Mouse (Mus musculus) cerebellum, adult 2 months (tissue): ENCODE results near the gene Gm10053. TPM values are rescaled to one million over a fixed set of nuclear protein-coding genes. Genes with fewer than 3 reads are reported as not detected.

Experiments used
- DNase-seq, 2 experiments: peaks; one replicate each; pipeline ENCODE4 v3.0.0; 2021
- H3K27ac ChIP-seq: fragments of 200-500 bp; 2 replicates; pipeline ENCODE4 v1.5.1; 2012; ENCODE audit warnings: low read length, control low read depth, inconsistent platforms; ENCODE audit not compliant: insufficient read depth
- H3K27me3 ChIP-seq: fragments of 200-500 bp; 2 replicates; pipeline ENCODE4 v1.6.1; 2012; ENCODE audit warnings: inconsistent platforms, mild to moderate bottlenecking, low read length, moderate library complexity; ENCODE audit not compliant: control insufficient read depth, insufficient read depth
- H3K4me1 ChIP-seq: fragments of 200-500 bp; 2 replicates; pipeline ENCODE4 v1.6.1; 2011; ENCODE audit warnings: low read length; ENCODE audit not compliant: control insufficient read depth, insufficient read depth
- H3K4me3 ChIP-seq: fragments of 200-500 bp; replicated peaks from 2 replicates; pipeline ENCODE3; 2011; ENCODE audit warnings: mild to moderate bottlenecking, low read depth, low read length, control low read depth; ENCODE audit not compliant: insufficient read depth
- CTCF ChIP-seq: fragments of 200-500 bp; IDR thresholded peaks from 2 replicates; pipeline ENCODE4 v1.5.1; 2011; ENCODE audit warnings: low read depth, mild to moderate bottlenecking, control low read depth, low read length, moderate library complexity, borderline replicate concordance; ENCODE audit not compliant: insufficient read depth
- POLR2A ChIP-seq: fragments of 200-500 bp; IDR thresholded peaks from 2 replicates; pipeline ENCODE4 v1.6.1; 2011; ENCODE audit warnings: low read length, control low read depth, borderline replicate concordance; ENCODE audit not compliant: insufficient read depth
- WGBS: fragments of 180-500 bp; shearing (Covaris S2); methylation state at CpG from one replicate; pipeline ENCODE4 v1.1.7; 2018; 5-methylcytosine and 5-hydroxymethylcytosine counted together
- polyA plus RNA-seq: library from polyadenylated mRNA; depleted of rRNA; stranded (reverse); fragments of >200 nt; gene quantifications from 2 replicates; pipeline ENCODE4 v1.2.3, GENCODE M21; 2012

Gene Gm10053
- polyA plus RNA-seq, 1 experiment, result 167 TPM

DNA sequence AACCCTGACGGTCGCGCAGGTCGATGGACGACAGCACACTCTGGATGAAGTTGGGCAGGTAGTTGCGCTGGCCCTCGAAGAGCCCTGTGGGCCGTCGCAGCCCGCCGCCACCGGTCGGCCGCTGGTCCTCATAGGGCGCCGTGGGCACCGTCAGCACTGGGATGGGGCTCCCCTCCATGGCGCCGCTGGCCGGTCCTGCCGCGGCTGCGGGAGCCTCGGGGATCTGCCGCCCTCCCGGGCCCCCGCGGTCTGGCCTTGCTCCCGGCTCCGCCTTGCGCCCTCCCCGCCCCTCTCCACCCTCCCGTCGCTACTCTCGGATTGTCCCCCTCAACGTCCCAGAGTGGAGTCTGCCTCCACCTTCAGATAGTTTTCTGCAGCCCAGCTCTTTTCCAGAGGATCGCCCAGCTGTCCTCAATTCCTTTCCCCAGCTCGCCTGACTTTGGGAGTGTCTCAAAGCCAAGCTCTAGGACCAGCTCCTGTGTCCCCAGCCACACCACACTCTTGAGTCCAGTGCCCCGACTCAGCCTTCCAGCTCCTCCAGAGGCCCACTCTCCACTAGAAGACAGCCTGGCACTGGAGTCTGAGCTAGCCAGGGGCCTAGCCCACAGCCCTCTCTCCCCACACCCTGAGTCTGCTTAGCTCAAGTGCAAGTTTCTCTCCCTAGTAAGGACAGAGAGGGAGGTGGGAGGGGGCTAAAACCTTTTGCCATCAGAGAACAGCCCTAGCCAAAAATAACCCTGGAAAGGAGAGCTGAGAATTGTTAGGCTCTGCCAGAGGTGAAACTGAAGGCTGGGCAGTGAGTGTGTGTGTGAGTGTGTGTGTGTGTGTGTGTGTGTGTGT lies 13.7 kb upstream of the Gm10053 start, which contains the start of gene Pgm5:
Gene Pgm5 (minus strand): TSS at position 244 of the 840 bp plus-strand sequence.
- H3K27me3 ChIP-seq, result no peaks in the 10 kb centered on the region; the same call in 1 of the 2 replicates
- H3K4me3 ChIP-seq, result no peak within 1 kb of the TSS
- no peak within 1 kb of the TSS for H3K27ac ChIP-seq
- no peaks in the 10 kb centered on the region for H3K4me1 ChIP-seq
- no peak for DNase-seq
- under 1% methylated on average over 37 of the region's 39 CpGs for WGBS
- no peak for TF ChIP-seq CTCF
- no peak for TF ChIP-seq POLR2A

DNA sequence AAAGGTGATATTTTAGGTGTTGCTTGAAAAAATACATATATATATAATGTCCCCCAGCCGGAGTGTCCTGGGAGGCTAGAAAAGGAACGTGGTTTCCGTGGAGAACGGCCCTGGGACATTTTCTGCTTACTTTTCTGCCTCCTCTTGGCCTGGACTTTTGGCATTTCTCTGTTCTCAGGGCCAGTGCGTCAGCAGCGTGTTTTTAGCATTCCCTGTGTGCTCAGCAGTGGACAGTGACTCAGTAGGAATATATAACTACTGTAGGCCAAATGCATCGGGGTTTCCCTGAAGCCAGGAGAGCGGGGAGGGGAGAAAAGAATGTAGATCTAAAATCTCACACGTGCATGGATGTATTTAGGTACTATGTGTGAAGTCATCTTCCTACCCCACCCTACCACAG lies 10.1 kb upstream of the Gm10053 start:
- Histone ChIP-seq H3K4me3 (no peak overlapping the region), H3K27ac (no peak overlapping the region), H3K4me1 (no peaks in the 10 kb centered on the region), H3K27me3 (no peaks in the 10 kb centered on the region; the same call in 1 of the 2 replicates)
- WGBS, result 82% methylated on average over 9 of the region's 9 CpGs
- DNase-seq, result no peak
- TF ChIP-seq POLR2A (no peak), CTCF (no peak)

- Histone ChIP-seq H3K27ac (no peak overlapping the region), H3K4me3 (peak overlapping the region; percentile 62), H3K4me1 (peaks cover 5% of the 10 kb centered on the region), H3K27me3 (no peaks in the 10 kb centered on the region; the same call in 1 of the 2 replicates)
- no peak for TF ChIP-seq POLR2A
- TF ChIP-seq CTCF, result peak; percentile 84
- DNase-seq, result peak; percentile 27 to 53
- WGBS, result 14% methylated on average over 18 of the region's 18 CpGs
These were observed 4.3 kb upstream of the Gm10053 start for GRCm38 (mm10) chr19:24871037-24871635.

- DNase-seq, result no peak
- TF ChIP-seq CTCF (no peak), POLR2A (no peak)
- no peak overlapping the region for H3K4me3 ChIP-seq
- H3K27me3 ChIP-seq, result no peaks in the 10 kb centered on the region; the same call in 1 of the 2 replicates
- WGBS, result 24% methylated on average over 2 of the region's 2 CpGs
- H3K27ac ChIP-seq, result no peak overlapping the region
- H3K4me1 ChIP-seq, result peaks cover 5% of the 10 kb centered on the region
These were observed 1.6 kb upstream of the Gm10053 start for GRCm38 (mm10) chr19:24873873-24874272.

DNA sequence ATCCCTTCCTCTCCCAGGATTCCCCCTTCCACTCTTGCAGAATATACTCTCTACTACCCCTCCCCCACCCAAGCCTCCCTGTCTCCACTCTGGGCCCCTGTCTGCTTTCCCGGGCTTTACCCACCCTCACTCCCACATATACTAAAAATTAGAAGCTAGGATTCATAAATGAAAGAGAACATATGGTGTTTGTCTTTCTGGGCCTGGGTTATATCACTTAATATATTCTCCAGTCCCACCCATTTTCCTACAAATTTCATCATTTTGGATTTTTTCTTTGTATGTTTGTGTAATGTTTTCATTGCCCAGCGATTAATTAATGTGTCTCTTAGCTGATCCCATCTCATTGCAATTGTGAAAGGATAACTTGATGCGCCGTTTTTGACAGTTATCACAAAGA lies 5.8 kb downstream of the Gm10053 start:
- Histone ChIP-seq H3K27ac (no peak overlapping the region), H3K27me3 (no peaks in the 10 kb centered on the region), H3K4me3 (no peak overlapping the region), H3K4me1 (no peaks in the 10 kb centered on the region)
- DNase-seq, result no peak
- 50% methylated on average over 4 of the region's 4 CpGs for WGBS
- TF ChIP-seq POLR2A, result no peak
- TF ChIP-seq CTCF, result no peak

DNA sequence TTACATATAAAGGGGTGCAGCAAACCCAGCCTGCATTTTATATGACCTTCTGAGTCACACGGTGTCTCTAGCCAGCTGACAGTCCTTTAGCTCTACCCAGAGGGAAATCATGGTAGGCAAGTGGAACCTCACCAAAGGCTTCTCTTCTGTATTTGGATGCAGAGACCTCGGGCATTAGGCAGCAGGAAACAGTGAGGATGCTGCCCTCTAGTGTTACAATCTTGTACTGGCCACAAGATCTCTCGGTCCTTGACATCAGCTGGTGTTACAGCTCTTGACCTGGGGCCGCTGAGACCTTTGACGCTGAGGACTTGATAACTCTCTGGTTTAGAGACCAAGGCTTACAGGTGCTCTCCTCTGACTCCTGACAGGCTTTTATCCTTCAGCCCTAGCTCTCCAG lies 10.0 kb downstream of the Gm10053 start:
- DNase-seq, result peak; percentile 29 to 35
- Histone ChIP-seq H3K4me3 (no peak overlapping the region), H3K27ac (no peak overlapping the region), H3K27me3 (no peaks in the 10 kb centered on the region), H3K4me1 (no peaks in the 10 kb centered on the region)
- TF ChIP-seq POLR2A (no peak), CTCF (peak; percentile 79)
- WGBS, result 9% methylated on average over 5 of the region's 5 CpGs

- H3K4me1 ChIP-seq, result no peaks in the 10 kb centered on the region
- DNase-seq, result no peak
- H3K27me3 ChIP-seq, result no peaks in the 10 kb centered on the region
- no peak overlapping the region for H3K27ac ChIP-seq
- no peak overlapping the region for H3K4me3 ChIP-seq
- 57% methylated on average over 3 of the region's 3 CpGs for WGBS
- TF ChIP-seq CTCF (no peak), POLR2A (no peak)
These were observed 11.4 kb downstream of the Gm10053 start for GRCm38 (mm10) chr19:24886888-24887287.
